Mouse (Mus musculus) limb, embryonic 14.5 days (tissue): ENCODE measurements around the gene Ttc5. TPM values are rescaled to one million over a fixed set of nuclear protein-coding genes. Genes with fewer than 3 reads are reported as not detected.
A peak's percentile ranks its signal among the peaks of the same experiment; 100 is the strongest.
"Not testable (repeated sequence)": the region's sequence is repeated elsewhere in the genome, so short reads cannot be mapped to it uniquely, and the experiment has no call there.

ENCODE experiments used
- ATAC-seq: fragments of 200-750 bp; cut with Nextera tagmentation; 2 replicates; pipeline ENCODE4 v1.8.0; 2017; ENCODE audit warnings: low read depth, moderate number of reproducible peaks, moderate TSS enrichment; ENCODE audit not compliant: low FRiP score
- DNase-seq: peaks from one replicate; pipeline ENCODE4 v3.0.0-alpha.2; 2015; ENCODE audit warnings: low spot score
- H3K27ac ChIP-seq: fragments of 300-500 bp; sonication (generic); replicated peaks from 2 replicates; pipeline ENCODE4 v1.5.1; 2014; ENCODE audit warnings: low read depth, mild to moderate bottlenecking, low read length, moderate library complexity, mixed read lengths
- H3K27me3 ChIP-seq: fragments of 300-500 bp; sonication (generic); 2 replicates; pipeline ENCODE4 v1.6.1; 2014; ENCODE audit warnings: low read length, mixed read lengths; ENCODE audit not compliant: control insufficient read depth, insufficient read depth
- H3K36me3 ChIP-seq: fragments of 300-500 bp; sonication (generic); 2 replicates; pipeline ENCODE4 v1.6.1; 2014; ENCODE audit warnings: mild to moderate bottlenecking, low read length, moderate library complexity, mixed read lengths; ENCODE audit not compliant: control insufficient read depth, insufficient read depth
- H3K4me1 ChIP-seq: fragments of 300-500 bp; sonication (generic); 2 replicates; pipeline ENCODE4 v1.6.1; 2014; ENCODE audit warnings: antibody characterized with exemption, low read length, mixed read lengths; ENCODE audit not compliant: control insufficient read depth, insufficient read depth
- H3K4me2 ChIP-seq: fragments of 300-500 bp; sonication (generic); replicated peaks from 2 replicates; pipeline ENCODE4 v1.6.1; 2014; ENCODE audit warnings: low read depth, mild to moderate bottlenecking, low read length, moderate library complexity; ENCODE audit not compliant: severe bottlenecking
- H3K4me3 ChIP-seq: fragments of 300-500 bp; sonication (generic); replicated peaks from 2 replicates; pipeline ENCODE4 v1.5.1; 2014; ENCODE audit warnings: low read length
- H3K9ac ChIP-seq: fragments of 300-500 bp; sonication (generic); 2 replicates; pipeline ENCODE4 v1.6.1; 2014; ENCODE audit warnings: mild to moderate bottlenecking, low read depth, low read length, moderate library complexity; ENCODE audit not compliant: severe bottlenecking
- H3K9me3 ChIP-seq: fragments of 300-500 bp; sonication (generic); 2 replicates; pipeline ENCODE4 v1.6.1; 2016; ENCODE audit warnings: low read length; ENCODE audit not compliant: control insufficient read depth
- POLR2A ChIP-seq: fragments of 200-500 bp; IDR thresholded peaks from 2 replicates; pipeline ENCODE4 v1.8.0; 2012; ENCODE audit warnings: inconsistent platforms, mild to moderate bottlenecking, moderate library complexity, borderline replicate concordance; ENCODE audit not compliant: insufficient read depth, insufficient read length; ENCODE audit errors: extremely low read depth
- WGBS: fragments of 180-500 bp; shearing (Covaris S2); extraction: QIAGEN DNeasy Blood & Tissue Kit; methylation state at CpG from one replicate; pipeline ENCODE4 v1.1.7; 2014; 5-methylcytosine and 5-hydroxymethylcytosine counted together
- polyA plus RNA-seq, 2 experiments: library from polyadenylated mRNA; depleted of rRNA in 1 of 2; stranded (reverse) in 1 of 2; unstranded in 1 of 2; fragments of >200 nt; fragmentation: Nextera tagmentation in 1 of 2; extraction: Ambion mirVana in 1 of 2; gene quantifications; 2 replicates each; pipeline versions ENCODE4 v1.2.1 to v1.2.3; 2012 to 2014

Gene Ttc5
- polyA plus RNA-seq, 2 experiments = 63.2 to 77.4 TPM

GRCm38 (mm10) chr14:50823240-50823639 is 37.9 kb upstream of the Ttc5 start:
- no peak overlapping the region for H3K9ac ChIP-seq
- no peak for ATAC-seq
- H3K9me3 ChIP-seq = no peaks in the 10 kb centered on the region
- no peak for DNase-seq
- H3K27ac ChIP-seq = no peak overlapping the region
- H3K36me3 ChIP-seq = peaks cover 42% of the 10 kb centered on the region
- 84% methylated on average over 2 of the region's 2 CpGs for whole genome bisulfite sequencing
- no peaks in the 10 kb centered on the region for H3K27me3 ChIP-seq
- TF ChIP-seq POLR2A = no peak
- no peak overlapping the region for H3K4me2 ChIP-seq
- H3K4me3 ChIP-seq = no peak overlapping the region
- H3K4me1 ChIP-seq = no peaks in the 10 kb centered on the region

- Histone ChIP-seq H3K9me3 (no peaks in the 10 kb centered on the region), H3K4me2 (no peak overlapping the region), H3K27me3 (no peaks in the 10 kb centered on the region), H3K9ac (no peak overlapping the region), H3K36me3 (peaks cover 63% of the 10 kb centered on the region), H3K4me1 (peaks cover 4% of the 10 kb centered on the region; the same call in 1 of the 2 replicates), H3K27ac (no peak overlapping the region), H3K4me3 (no peak overlapping the region)
- ATAC-seq (no peak), DNase-seq (no peak)
- no peak for TF ChIP-seq POLR2A
- WGBS = 89% methylated on average over 2 of the region's 2 CpGs
Observed at GRCm38 (mm10) chr14:50813060-50813459, 27.7 kb upstream of the Ttc5 start.

- WGBS = 2% methylated on average over 42 of the region's 42 CpGs
- peak within 1 kb of the TSS; percentile 85 for H3K27ac ChIP-seq
- peak within 1 kb of the TSS; percentile 46 for H3K4me2 ChIP-seq
- no peaks in the 10 kb centered on the region for H3K27me3 ChIP-seq
- peaks cover 4% of the 10 kb centered on the region; the same call in 1 of the 2 replicates for H3K4me1 ChIP-seq
- H3K36me3 ChIP-seq = peaks cover 24% of the 10 kb centered on the region
- ATAC-seq = peak; percentile 97
- TF ChIP-seq POLR2A = 0 out of 2 replicates have a peak, but pooled peaks have one; percentile 56
- H3K9me3 ChIP-seq = no peaks in the 10 kb centered on the region
- peak; percentile 97 for DNase-seq
- peak within 1 kb of the TSS; percentile 64 for H3K9ac ChIP-seq
- peak within 1 kb of the TSS; percentile 48 for H3K4me3 ChIP-seq
Observed at GRCm38 (mm10) chr14:50807487-50808072, 22.3 kb upstream of the Ttc5 start, which contains the start of the genes Ccnb1ip1 and Parp2. Gene Ccnb1ip1 (minus strand): TSS chr14:50807732. Gene Parp2 (plus strand): TSS chr14:50807841.

DNA sequence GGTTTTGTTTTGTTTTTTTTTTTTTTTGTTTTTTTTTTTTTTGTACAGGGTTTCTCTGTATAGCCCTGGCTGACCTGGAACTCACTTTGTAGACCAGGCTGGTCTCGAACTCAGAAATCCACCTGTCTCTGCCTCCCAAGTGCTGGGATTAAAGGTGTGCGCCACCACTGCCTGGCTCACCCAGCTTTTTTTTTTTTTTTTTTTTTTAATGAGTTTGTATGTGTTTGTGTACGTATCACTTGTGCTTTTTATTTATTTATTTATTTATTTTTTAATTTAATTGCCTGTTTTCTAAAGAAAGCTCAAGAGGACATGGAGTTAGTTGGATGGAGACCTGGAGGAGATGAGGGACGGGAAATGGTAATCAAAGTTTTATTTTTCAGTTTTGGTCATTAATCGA is 21.1 kb upstream of the Ttc5 start:
- 83% methylated on average over 5 of the region's 5 CpGs for WGBS
- H3K9me3 ChIP-seq, H3K4me1 ChIP-seq, H3K27me3 ChIP-seq, H3K27ac ChIP-seq, DNase-seq, H3K9ac ChIP-seq, ATAC-seq: not testable (repeated sequence)
- Histone ChIP-seq H3K4me3 (peak overlapping the region; percentile 48; the same call in 1 of the 2 replicates), H3K4me2 (peak overlapping the region; percentile 46), H3K36me3 (peaks cover 12% of the 10 kb centered on the region)

DNA sequence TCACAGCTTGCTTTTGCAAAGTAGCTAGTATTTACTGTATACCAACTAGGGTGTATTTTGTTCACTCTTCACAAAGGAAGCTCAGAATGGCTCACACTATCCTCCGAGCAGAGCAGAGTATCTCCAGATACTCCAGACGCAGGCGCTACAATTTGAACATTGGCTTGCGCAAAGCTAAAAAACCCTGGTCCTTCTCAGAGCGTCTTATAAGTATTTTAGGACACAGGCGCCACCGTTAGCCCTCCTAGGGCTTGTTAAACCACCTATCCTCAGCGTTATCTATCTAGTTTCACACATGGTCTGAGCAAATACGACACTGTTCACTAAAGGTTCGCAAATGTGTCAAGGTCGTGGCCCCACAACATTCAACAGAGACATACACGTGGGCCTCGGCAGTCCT is 19.4 kb upstream of the Ttc5 start:
- Histone ChIP-seq H3K9me3 (no peaks in the 10 kb centered on the region), H3K27ac (no peak overlapping the region), H3K4me1 (peaks cover 4% of the 10 kb centered on the region; the same call in 1 of the 2 replicates), H3K4me3 (no peak overlapping the region), H3K36me3 (no peaks in the 10 kb centered on the region), H3K4me2 (no peak overlapping the region), H3K9ac (no peak overlapping the region), H3K27me3 (no peaks in the 10 kb centered on the region)
- ATAC-seq = no peak
- no peak for TF ChIP-seq POLR2A
- no peak for DNase-seq
- WGBS = 67% methylated on average over 13 of the region's 13 CpGs
